Mouse (Mus musculus): ENCODE measurements around the gene Usp40. TPM values are rescaled to one million over a fixed set of nuclear protein-coding genes. Genes with fewer than 3 reads are reported as not detected.
A peak's percentile ranks its signal among the peaks of the same experiment; 100 is the strongest.
"Not testable (repeated sequence)": the region's sequence is repeated elsewhere in the genome, so short reads cannot be mapped to it uniquely, and the experiment has no call there.

The Usp40 gene
- 10 to 100 TPM; 13.2 to 16.5 TPM for total RNA-seq (2021)

DNA sequence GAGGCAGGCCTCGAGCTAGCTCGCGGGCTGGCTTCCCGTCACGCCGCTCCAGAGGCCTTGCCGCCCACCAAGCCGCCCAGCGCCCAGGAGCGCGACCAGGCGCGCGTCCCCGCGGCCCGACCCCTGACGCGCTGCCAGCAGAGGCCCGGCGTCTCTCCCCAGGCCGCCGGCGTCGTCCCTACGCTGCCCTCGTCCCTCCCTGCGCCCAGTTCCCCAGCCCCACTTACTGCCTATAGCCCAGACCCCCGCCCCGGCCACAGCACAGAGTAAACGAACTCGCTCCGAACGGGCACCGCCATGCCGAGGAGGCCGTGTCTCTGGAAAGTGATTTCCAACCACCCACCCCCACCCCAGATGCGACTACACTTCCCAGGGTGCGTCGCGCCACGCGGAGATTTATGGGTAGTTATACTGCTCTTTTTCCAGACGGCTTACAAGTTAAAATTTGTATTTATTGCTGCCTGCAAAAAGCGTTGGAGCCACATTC lies at the start of gene Usp40:
Gene Usp40 (minus strand): TSS at position 341 of the 487 bp plus-strand sequence.
- peak; percentile 78 to 91 for DNase-seq
- intact Hi-C loops (cut with DNase I), result loop anchor here (10.0 kb wide), 1 partner anchor 277 kb away; no protein-coding TSS in a partner anchor

DNA sequence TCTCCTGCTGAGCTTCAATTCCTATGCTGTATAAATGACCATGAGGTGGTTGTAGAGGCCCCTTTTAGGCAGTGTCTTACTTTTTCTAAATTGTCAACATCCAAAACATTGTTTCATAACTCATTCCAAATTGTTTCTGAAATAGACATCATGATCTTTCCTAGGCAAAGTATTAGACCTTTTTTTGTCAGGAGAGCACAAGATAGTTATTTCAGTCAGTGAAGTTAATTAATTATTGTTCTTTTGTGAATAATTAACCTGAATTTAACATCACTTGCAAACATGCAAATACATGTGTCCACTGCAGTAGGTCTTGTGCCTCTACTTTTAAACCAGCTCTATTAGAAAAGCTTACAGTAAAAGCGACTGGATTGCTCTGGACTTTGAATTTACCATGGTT lies 46.7 kb upstream of the Usp40 start, which contains the start of gene Ugt1a10:
Gene Ugt1a10 (plus strand): TSS at position 301 of the 400 bp plus-strand sequence.
- intact Hi-C loops (cut with DNase I), result no loop called here
- DNase-seq, result no peak

DNA sequence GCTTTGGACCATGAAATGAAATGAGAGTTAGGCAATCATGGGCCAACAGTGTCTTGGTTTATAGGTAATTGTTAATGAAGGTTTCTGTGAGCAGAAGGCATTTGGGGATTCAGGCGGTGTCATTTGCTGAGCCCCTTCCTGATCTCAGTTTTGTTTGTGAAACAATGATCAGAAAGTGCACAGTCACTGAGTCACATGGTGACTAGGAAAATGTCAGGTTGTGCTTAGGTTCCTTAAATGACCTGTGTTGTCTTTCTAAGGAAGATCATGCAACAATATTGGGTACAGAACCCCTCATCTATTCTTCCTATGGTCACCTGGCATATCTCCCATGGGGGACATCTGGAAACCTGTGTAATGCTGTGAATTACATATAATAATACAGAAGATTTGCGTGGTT lies 39.1 kb upstream of the Usp40 start:
- DNase-seq; intact Hi-C loops (cut with DNase I): not testable (repeated sequence)

DNA sequence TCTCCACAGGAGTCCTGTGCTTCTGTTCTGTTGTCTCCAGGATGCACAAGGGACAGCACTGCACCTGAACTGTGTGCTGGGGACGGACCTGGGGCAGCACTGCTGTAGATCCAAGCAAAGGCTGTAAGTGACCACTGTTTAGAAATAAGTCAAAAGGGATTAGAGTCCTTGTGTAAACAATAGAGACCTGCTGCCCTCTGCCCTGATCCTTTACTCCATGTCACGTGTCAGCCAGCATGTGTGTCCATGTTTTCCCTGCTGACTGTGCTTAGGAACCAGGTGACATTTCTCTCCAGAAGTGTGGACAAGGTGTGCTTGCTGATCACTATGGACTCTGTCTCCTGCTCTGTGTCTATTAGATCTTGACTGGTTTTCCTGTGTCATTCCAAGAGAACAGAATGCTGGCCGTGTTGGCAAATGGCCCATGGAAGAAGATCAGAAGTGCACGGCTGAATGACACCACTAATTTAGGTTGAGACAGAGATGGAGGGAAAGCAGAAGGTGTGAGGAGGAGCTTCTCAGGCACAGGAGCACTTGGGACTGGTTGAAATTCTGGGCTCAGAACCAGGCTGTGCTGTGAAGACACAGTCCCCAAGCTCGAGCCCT lies 36.6 kb upstream of the Usp40 start:
- DNase-seq; intact Hi-C loops (cut with DNase I): not testable (repeated sequence)

DNA sequence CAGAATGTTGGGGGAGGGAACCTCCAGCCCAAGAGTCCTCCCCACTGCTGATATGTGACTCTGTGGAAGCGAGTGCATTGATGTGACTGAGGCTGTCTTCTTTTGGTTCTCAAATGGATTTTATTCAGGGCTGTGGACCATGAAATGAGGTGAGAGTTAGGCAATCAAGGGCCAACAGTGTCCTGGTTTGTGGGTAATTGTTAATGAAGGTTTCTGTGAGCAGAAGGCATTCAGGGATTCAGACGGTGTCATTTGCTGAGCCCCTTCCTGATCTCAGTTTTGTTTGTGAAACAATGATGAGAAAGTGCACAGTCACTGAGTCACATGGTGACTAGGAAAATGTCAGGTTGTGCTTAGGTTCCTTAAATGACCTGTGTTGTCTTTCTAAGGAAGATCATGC lies 34.7 kb upstream of the Usp40 start:
- DNase-seq; intact Hi-C loops (cut with DNase I): not testable (repeated sequence)

GRCm38 (mm10) chr1:88025244-88025643 lies 16.9 kb upstream of the Usp40 start:
- DNase-seq; intact Hi-C loops (cut with DNase I): not testable (repeated sequence)

DNA sequence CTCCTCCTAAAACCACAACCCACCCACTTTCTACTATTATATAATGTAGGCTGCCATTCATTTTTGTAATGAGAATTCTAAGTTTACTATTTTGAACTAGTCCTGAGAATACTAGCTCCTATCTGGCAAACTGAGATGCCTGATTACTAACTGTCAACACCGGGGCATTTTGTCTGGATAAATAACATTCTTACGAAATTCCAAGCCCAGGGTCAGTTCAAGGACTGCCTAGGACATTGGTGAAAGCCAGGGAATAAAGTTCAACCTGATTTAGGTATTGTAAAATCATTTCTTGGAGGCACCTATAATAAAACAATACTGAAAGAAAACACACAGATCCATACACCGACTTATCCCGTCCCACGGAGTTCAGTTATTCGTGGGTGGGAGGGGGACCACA lies 7.0 kb upstream of the Usp40 start:
- intact Hi-C loops (cut with DNase I), result no loop called here
- no peak for DNase-seq

- DNase-seq, result no peak
- intact Hi-C loops (cut with DNase I), result no loop called here
Observed at GRCm38 (mm10) chr1:88014671-88015070, 6.3 kb upstream of the Usp40 start.

DNA sequence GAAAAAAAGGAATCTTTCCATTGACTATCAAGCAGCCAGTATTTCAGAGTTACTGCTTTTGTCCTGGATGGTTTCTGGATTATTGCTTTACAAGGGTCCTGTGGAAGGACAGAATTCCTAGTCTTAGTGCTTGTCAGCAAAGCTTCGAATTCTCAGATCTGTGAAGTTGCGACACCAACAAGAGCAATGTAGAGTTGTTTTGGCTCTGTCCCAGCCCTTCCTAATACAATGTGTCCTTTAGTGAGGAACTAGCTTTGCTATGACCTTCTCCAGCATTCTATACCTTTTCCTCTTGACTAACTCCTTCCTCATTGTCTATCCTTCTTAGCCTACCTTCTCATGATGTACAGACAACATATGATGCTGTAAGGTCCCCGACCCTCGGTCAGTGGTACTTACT lies 5.8 kb upstream of the Usp40 start:
- DNase-seq, result no peak
- intact Hi-C loops (cut with DNase I), result no loop called here

- DNase-seq, result no peak
- intact Hi-C loops (cut with DNase I), result no loop called here
Observed at GRCm38 (mm10) chr1:88013726-88014125, 5.4 kb upstream of the Usp40 start.

DNA sequence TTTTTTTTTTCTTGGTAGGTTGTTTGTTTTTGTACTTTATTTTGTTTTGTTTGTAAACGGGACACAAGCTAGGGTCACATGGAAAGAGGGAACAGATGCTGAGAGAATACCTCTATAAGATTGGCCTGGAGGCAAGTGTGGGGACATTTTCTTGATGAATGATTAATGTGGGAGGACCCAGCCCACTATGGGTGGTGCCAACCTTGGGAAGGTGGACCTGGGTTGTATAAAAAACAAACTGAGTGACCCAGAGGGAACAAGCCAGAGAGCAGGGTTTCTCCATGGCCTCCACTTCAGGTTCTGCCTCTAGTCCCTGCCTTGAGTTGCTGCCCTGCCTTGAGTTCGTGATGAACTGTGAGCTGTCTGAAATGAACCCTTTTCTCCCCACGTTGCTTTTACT lies 1.2 kb upstream of the Usp40 start:
- DNase-seq, result no peak
- intact Hi-C loops (cut with DNase I), result loop anchor here (10.0 kb wide), 1 partner anchor 275 kb away; no protein-coding TSS in a partner anchor

- DNase-seq, result no peak
- intact Hi-C loops (cut with DNase I), result loop anchor here (10.0 kb wide), 1 partner anchor 276 kb away; no protein-coding TSS in a partner anchor
Observed at GRCm38 (mm10) chr1:88008735-88009134, 384 bp upstream of the Usp40 start.

GRCm38 (mm10) chr1:88007692-88008210 lies 600 bp downstream of the Usp40 start:
- intact Hi-C loops (cut with DNase I), result loop anchor here (10.0 kb wide), 1 partner anchor 277 kb away; no protein-coding TSS in a partner anchor
- DNase-seq, result no peak

- intact Hi-C loops (cut with DNase I), result no loop called here
- DNase-seq, result no peak
Observed at GRCm38 (mm10) chr1:87992716-87993115, 15.6 kb downstream of the Usp40 start.

DNA sequence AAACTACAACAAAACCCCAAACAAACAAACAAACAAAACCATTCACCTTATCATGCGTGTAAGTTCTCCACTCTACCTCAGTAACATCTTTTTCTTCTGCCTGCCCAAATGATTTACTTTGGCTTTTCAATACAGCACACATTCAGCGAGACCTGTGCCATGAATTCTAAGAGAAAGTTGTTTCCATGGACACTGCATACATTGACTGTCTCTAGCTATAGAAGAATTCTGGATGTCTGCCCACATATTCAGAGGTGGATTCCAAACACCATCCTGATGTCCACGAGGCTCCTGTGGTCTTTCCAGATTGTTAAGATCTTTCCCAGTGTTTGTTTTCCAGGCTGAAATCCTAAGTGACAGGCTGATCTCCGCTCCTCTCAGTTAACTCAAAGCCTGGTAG lies 26.1 kb downstream of the Usp40 start:
- DNase-seq, result no peak
- intact Hi-C loops (cut with DNase I), result no loop called here

DNA sequence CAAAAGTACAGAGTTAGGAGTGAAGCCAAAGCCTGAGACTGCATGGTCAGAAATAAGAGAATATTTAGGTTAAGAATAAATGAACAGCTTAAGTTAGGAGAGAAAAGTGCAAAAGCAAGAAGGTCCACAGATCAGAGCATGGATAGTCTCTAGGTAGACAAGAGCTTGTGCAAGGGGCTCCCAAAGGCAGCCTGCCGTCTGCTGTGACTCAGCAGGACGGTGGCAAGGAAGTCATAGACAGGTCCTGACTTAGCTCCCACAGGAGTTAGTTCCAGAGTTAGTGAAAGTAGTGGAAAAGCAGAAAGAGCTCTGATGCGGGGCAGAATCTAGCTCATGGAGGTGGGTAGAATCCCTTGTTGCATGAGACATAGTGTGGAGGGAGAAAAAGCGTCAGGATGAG lies 38.0 kb downstream of the Usp40 start:
- no peak for DNase-seq
- intact Hi-C loops (cut with DNase I), result no loop called here

DNA sequence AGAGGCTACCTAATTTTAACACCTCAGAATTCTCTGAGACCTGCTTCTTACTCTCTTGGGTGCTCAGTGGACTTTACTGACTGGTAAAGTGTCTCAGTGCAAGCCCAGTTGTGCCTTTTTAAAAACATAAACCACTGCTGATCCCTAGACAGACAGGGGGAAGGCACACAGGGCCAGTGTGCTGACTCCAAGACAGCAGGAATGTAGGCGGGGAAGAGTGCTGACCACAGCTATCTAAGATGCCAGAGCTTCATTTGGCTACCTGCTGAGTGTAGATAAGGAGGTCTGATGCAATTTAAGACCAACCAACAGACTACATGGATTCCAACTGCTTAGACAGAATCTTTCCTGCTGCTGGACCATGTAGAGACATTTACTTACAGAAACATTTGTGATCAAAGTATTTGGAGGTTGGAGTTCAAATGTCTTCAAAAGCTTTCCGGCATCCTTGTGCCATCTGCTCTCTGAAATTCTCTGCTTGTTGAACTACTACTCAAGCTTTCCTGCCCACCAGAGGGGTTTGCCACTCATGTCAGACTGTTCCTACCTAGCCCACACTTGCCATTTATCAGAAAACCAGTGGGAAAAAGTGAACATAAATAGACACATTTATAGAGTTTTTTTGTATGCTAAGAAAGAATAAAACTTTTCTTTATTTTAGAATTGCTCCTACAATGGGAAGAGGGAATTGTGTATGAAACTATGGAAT lies 46.7 kb downstream of the Usp40 start:
- DNase-seq, result no peak
- intact Hi-C loops (cut with DNase I), result no loop called here

GRCm38 (mm10) chr1:87960752-87961151 lies 47.6 kb downstream of the Usp40 start:
- intact Hi-C loops (cut with DNase I), result no loop called here
- no peak for DNase-seq

- intact Hi-C loops (cut with DNase I), result no loop called here
- no peak for DNase-seq
Observed at GRCm38 (mm10) chr1:87959998-87960431, 48.3 kb downstream of the Usp40 start.

DNA sequence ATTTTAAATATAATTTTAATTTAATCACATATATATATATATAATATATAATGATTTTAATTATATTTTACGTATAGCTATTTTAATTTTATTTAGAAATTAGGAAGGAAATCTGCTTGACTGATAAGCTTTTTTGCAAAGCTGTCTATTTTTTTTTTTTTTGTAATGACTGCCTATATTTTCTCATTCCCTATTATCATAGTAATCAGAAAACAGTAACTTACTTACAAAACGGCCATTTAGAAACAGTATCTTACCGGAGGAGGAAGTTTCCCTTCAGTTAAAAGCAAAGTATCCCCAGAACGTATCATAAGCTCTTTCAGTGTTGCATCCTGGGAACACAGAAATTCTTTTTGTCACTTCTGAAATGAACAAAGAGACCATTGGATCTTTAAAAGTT lies 48.8 kb downstream of the Usp40 start:
- DNase-seq, result no peak
- intact Hi-C loops (cut with DNase I), result no loop called here

DNA sequence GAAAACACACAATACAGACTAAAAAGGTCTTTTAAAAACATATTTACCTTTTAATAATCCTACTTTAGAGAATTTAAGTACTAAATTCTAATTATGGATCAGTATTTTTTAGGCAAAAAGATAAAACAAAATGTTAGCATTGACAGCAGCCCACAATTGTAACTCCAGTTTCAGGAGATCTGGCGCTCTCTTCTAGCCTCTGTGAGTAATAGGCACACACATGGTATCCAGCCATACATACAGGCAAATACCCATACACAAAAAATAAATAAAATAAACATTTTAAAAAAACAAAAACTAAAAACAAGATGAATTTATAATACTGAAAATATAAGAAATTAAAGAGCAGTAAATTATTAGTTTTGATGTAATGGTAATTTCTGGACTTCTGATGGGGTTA lies 49.4 kb downstream of the Usp40 start:
- intact Hi-C loops (cut with DNase I), result no loop called here
- no peak for DNase-seq

GRCm38 (mm10) chr1:87953073-87953472 lies 55.3 kb downstream of the Usp40 start:
- intact Hi-C loops (cut with DNase I), result no loop called here
- DNase-seq, result no peak
